Mouse (Mus musculus) naive thymus-derived CD4-positive, alpha-beta T cell, adult 5 months (primary cell): ENCODE measurements around the gene Gpatch4. TPM values are rescaled to one million over a fixed set of nuclear protein-coding genes. Genes with fewer than 3 reads are reported as not detected.

Experiments
- polyA plus RNA-seq: library from polyadenylated mRNA; unstranded; fragments of 100-300 nt; shearing (Covaris generic); gene quantifications from one replicate; pipeline ENCODE4 v1.2.1, GENCODE M21; 2017

Gpatch4 gene
- 28.3 TPM for polyA plus RNA-seq

GRCm38 (mm10) chr3:88042661-88043421 is at the start of gene Gpatch4:
Gene Gpatch4, plus strand, starts transcription at chr3:88043108.

GRCm38 (mm10) chr3:88000181-88000580 is 42.7 kb upstream of the Gpatch4 start, which contains the start of gene Bcan:
Gene Bcan, minus strand, starts transcription at chr3:88000230.

GRCm38 (mm10) chr3:88027434-88028186 is 15.3 kb upstream of the Gpatch4 start, which contains the start of gene Hapln2:
Gene Hapln2, minus strand, starts transcription at chr3:88027583.

GRCm38 (mm10) chr3:88057902-88058696 is 15.2 kb downstream of the Gpatch4 start, which contains the start of gene Naxe:
Gene Naxe, minus strand, starts transcription at chr3:88058495.

GRCm38 (mm10) chr3:88078204-88078603 is 35.3 kb downstream of the Gpatch4 start, which contains the start of gene Ttc24:
Gene Ttc24, minus strand, starts transcription at chr3:88078304.

GRCm38 (mm10) chr3:88081345-88082223 is 38.7 kb downstream of the Gpatch4 start, which contains the start of gene Iqgap3:
Gene Iqgap3, plus strand, starts transcription at chr3:88081971.

Other genes starting within 250 kb of the Gpatch4 start
- not detected for gene Ntrk1, start 247.9 kb upstream of the Gpatch4 start, polyA plus RNA-seq
- not detected for gene Insrr, start 246.2 kb upstream of the Gpatch4 start, polyA plus RNA-seq
- 20.4 TPM for gene Pear1, start 218.8 kb upstream of the Gpatch4 start, polyA plus RNA-seq
- 585 TPM for gene Sh2d2a, start 196.4 kb upstream of the Gpatch4 start, polyA plus RNA-seq
- 19.8 TPM for gene Prcc, start 157.5 kb upstream of the Gpatch4 start, polyA plus RNA-seq
- 154 TPM for gene Hdgf, start 136.8 kb upstream of the Gpatch4 start, polyA plus RNA-seq
- gene Mrpl24, start 123.6 kb upstream of the Gpatch4 start, polyA plus RNA-seq = 125 TPM
- 39.1 TPM for gene Isg20l2, start 112.8 kb upstream of the Gpatch4 start, polyA plus RNA-seq
- gene Rrnad1, start 112.4 kb upstream of the Gpatch4 start, polyA plus RNA-seq = 20.3 TPM
- gene Crabp2, start 94.4 kb upstream of the Gpatch4 start, polyA plus RNA-seq = not detected
- gene Nes, start 72.0 kb upstream of the Gpatch4 start, polyA plus RNA-seq = 0.10 TPM
- gene Bcan, start 42.9 kb upstream of the Gpatch4 start, polyA plus RNA-seq = not detected
- not detected for gene Hapln2, start 15.5 kb upstream of the Gpatch4 start, polyA plus RNA-seq
- 37.9 TPM for gene Naxe, start 15.4 kb downstream of the Gpatch4 start, polyA plus RNA-seq
- not detected for gene Ttc24, start 35.2 kb downstream of the Gpatch4 start, polyA plus RNA-seq
- gene Iqgap3, start 38.9 kb downstream of the Gpatch4 start, polyA plus RNA-seq = 0.09 TPM
- gene Mef2d, start 99.3 kb downstream of the Gpatch4 start, polyA plus RNA-seq = 279 TPM
- not detected for gene Rhbg, start 211.6 kb downstream of the Gpatch4 start, polyA plus RNA-seq
- not detected for gene Gm38392, start 244.1 kb downstream of the Gpatch4 start, polyA plus RNA-seq